Mouse (Mus musculus) brain, adult 2 months (tissue): ENCODE measurements around the gene Lrrc20.
"Not testable (repeated sequence)": the region's sequence is repeated elsewhere in the genome, so short reads cannot be mapped to it uniquely, and the experiment has no call there.

ENCODE experiments used
- DNase-seq: peaks from one replicate; pipeline ENCODE4 v3.0.0; 2011; ENCODE audit warnings: low read depth, low spot score

Lrrc20 gene

GRCm38 (mm10) chr10:61570181-61570580, 94.6 kb downstream of the Lrrc20 start:
- peak; percentile 80 for DNase-seq

- DNase-seq: no peak
Observed at GRCm38 (mm10) chr10:61572126-61572525, 96.5 kb downstream of the Lrrc20 start.

DNA sequence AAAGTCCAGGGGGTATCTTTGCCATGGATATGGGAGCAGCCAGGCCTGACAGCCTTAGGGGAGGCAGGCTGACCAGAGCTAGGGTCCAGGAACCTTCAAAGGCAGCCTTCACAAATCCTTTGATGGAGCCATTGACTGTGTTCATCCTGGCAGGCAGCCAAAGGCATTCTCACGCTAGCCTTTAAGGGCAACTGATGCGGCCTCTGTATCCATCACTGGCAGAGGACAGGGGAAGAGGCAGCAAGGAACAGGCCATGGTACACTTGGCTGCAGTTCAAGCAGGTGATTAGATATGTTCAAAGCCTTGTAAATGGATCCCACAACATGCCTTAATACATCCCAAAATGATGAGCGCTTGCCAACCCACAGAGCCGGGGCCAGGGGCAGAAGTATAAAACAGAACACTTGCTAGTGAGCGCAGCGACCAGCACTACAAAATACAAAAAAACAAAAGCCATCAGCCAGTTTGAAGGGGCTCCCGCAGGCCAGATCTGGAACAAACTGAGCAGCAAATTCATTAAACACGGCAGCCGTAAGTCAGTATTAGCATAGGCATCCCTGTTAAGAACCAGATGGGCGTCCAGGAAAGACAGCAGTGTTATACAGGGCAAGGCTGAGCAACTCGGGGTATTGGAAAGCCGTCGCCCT, 100.6 kb downstream of the Lrrc20 start:
- no peak for DNase-seq

DNA sequence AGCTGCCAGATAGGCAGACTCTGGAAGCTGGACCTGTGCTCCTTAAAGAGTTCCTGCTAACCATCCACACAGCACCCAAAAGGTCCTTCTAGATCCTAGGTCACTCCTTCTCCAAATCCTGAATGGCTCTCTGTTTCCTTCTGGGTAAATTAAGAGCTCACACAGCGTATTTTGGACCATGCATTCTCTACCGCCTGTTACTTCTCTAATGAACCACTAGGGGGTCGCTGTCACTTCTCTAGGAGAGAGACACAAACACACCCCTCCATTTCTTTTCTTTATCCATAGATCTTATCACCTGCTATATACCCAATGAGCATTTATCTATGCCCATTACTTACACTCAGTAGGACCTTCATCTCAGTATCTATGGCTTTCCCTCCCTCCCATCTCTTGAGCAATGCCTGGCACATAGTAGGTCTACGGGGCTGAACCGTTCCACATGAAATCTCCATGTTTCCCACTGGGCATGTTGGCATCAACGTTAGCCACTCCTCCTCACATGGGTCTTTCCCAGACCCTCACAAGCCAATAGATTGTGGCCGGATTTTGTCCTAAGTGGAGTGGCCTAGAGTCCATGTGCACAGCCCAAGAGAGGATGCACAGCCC, 111.7 kb downstream of the Lrrc20 start:
- no peak for DNase-seq

- DNase-seq: peak; percentile 39
Observed at GRCm38 (mm10) chr10:61597991-61598390, 122.4 kb downstream of the Lrrc20 start.

DNA sequence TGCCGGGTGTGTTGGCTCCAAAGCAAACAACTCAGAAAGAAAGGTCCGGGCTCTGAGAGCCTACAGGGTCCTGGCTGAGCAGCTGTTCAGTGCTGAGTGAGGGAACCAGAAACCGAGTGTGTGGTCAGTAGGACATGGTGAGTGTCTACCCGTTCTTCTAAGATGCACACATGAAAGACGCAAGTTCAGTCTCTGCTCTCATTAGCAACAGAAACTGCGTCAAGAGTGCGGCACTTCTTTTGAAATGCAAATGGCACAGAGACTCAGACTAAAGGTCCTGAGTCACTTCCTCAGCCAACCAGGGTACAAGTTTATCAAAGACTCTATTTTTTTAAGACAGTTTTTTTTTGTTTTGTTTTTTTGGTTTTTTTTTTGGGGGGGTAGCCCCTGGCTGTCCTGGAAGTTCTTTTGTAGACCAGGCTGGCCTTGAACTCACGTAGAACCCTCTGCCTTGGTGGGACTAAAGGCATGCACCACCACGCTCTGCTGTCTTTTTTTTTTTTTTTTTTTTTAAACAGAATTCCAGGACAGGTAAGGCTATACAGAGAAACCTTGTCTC, 124.0 kb downstream of the Lrrc20 start:
- DNase-seq: no peak

DNA sequence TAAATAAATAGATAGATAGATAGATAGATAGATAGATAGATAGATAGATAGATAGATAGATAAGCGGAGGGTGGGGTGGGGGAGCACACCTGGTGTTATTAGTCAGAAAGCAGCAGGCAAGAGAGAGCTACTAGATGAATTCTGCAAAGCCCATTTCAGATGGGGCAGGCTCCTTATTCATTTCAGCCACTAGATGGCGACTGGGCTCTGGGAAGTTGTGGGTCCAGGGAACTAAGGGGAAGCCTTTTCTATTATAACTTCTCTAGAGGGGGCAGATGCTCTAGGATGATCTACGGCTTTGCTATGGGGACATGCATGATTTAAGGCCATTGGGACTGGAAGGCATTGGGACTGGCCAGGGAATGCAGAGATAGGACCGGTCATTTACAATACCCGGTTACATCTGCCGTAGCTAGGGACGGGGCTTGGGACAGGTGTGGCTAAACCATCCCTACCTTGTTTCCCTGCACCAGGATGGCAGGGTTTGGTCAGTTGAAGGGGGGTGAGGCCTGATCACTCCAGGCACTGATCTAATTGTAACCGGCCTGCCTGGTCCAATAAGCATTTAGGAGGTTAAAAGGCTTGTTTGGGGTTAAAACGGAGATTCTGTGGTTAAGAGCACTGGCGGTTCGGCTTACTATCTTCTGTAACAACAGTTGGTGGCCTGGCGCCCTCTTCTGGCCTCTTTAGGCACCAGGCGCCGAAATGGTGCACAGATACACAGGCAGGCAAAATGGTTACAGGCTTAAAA, 126.9 kb downstream of the Lrrc20 start:
- peak; percentile 70 for DNase-seq

DNA sequence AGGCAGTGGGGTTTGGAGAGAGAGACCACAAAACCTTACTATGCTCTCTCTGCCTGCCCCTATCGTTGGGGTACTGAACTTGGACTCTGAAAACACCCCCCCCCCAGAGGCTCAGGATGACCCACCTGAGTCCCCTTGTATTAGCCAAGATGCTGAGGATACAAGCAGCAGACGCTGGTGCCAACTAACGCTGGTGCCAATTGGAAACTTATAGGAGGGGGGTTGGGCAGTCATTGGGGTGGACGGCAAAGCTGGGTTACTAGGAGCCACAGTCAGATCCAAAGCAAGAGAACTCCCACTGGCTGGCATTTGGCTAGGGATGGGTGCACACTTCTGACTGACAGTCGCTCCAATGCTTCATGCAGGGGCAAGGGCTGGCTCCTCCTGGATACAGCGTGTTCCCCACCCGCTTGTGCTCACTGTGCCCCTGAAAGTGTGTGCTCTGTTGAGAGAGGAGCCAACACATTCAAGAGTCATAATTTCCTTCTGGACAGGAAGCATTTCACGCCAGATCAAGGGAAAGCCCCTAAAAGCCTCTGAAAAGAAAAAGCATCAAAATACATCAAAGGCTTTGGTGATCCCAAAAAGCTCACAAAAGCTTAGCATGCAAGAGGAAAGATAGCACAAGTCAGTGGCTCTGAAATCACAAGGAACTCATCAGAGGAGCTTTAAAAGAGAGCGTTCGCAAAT, 128.9 kb downstream of the Lrrc20 start:
- DNase-seq: no peak

DNA sequence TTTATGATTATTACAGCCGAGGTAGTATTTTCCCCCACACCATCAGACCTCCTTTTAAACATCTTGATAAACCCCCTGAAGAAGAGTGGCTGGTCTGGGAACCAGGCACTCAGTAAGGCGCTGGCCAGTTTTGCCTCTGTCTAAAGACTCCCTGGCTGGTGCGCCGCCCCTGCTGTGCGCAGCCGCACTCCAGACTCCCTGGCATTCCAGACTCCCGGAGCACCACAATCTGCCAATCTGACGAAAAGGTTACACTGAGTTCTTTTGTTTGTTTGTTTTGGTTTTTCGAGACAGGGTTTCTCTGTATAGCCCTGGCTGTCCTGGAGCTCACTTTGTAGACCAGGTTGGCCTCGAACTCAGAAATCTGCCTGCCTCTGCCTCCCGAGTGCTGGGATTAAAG, 129.8 kb downstream of the Lrrc20 start:
- not testable (repeated sequence) for DNase-seq

- DNase-seq: peak; percentile 75
Observed at GRCm38 (mm10) chr10:61605851-61606250, 130.2 kb downstream of the Lrrc20 start.

- DNase-seq: no peak
Observed at GRCm38 (mm10) chr10:61608233-61608632, 132.6 kb downstream of the Lrrc20 start.

- DNase-seq: no peak
Observed at GRCm38 (mm10) chr10:61610650-61611235, 135.1 kb downstream of the Lrrc20 start.

DNA sequence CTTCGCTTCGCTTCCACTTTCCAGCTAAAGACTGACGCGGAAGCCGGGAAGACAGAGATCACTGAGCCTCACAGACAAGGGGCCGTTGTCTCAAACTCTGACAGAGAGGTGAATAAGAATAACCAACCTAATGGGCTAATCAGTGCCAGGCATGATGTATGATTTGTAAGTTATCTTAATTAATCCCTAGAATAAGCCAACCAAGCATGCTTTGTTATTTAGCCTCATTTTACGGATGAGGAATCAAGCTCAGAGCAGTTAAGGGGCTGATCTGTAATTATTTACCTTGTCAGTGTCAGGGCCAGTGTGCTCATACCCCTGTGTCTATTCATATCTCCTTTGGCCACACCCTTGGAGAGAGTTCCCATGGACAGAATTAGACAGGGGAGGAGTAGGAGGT, 138.7 kb downstream of the Lrrc20 start:
- no peak for DNase-seq

GRCm38 (mm10) chr10:61618528-61618927, 142.9 kb downstream of the Lrrc20 start:
- DNase-seq: no peak

GRCm38 (mm10) chr10:61621681-61622080, 146.1 kb downstream of the Lrrc20 start:
- DNase-seq: peak; percentile 16

DNA sequence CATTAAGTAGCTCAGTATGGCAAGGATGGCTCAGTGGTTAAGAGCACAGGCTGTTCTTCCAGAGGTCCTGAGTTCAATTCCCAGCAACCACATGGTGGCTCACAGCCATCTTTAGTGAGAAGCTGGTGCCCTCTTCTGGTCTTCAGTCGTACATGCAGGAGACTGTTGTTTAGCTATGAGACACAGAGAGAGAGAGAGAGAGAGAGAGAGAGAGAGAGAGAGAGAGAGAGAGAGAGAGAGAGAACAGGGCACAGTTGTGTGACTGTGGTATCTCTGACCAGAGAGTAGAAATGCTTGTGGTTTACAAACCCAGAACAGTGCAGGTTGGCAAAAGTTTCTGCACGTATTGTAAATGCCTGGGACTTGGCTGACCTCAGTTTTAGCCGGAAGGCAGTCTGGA, 148.3 kb downstream of the Lrrc20 start:
- not testable (repeated sequence) for DNase-seq

DNA sequence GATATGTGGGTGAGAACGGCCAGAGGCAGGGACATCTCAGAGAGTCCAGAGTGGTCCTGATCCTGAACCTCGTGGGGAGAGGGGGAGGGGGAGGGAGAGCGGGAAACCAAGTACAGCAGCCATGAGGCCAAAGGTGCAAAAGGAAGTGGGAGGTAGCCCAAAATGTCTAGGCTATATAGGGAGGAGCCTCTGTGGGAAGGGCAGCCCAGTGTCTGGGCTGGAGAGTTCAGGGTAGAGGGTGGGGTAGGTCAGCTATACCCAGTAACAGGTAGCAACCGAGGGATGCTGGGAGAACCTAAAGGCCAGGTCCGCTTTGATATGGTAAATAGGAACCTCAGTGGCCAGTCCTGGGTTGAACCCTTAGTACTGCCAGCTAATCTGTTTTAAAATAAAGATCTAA, 149.2 kb downstream of the Lrrc20 start:
- no peak for DNase-seq

- peak; percentile 50 for DNase-seq
Observed at GRCm38 (mm10) chr10:61625381-61626257, 150.0 kb downstream of the Lrrc20 start.

DNA sequence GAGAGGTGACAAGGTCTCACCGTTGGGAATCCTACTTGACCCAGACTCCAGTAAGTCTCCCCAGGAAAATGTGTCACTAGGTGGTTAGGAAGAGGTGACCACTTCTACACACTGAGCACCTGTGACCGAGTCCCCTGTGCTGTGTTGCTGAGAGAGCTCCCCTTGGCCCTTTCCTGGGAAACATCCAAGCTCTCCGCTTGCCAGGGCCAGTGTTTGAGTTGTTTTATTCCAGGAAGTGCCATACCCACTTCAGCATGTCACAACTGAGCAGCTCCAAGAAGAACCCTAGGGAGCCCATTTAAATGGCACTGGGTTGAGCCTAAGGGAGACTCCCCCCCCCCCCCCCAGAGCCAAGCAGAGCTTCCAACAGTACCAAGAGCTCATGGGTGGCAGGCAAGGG, 150.9 kb downstream of the Lrrc20 start:
- no peak for DNase-seq

- DNase-seq: peak; percentile 12
Observed at GRCm38 (mm10) chr10:61627195-61627937, 151.8 kb downstream of the Lrrc20 start.
